Mouse (Mus musculus) stomach, postnatal 0 days (tissue): ENCODE results near the gene Ccdc105.

Experiments used
- CTCF ChIP-seq: IDR thresholded peaks from 2 replicates; pipeline ENCODE4 v1.5.1; 2016; ENCODE audit warnings: antibody characterized with exemption, low read depth, mild to moderate bottlenecking, moderate library complexity
- EP300 ChIP-seq: optimal IDR thresholded peaks from 2 replicates; pipeline ENCODE3; 2016; ENCODE audit warnings: antibody characterized with exemption

DNA sequence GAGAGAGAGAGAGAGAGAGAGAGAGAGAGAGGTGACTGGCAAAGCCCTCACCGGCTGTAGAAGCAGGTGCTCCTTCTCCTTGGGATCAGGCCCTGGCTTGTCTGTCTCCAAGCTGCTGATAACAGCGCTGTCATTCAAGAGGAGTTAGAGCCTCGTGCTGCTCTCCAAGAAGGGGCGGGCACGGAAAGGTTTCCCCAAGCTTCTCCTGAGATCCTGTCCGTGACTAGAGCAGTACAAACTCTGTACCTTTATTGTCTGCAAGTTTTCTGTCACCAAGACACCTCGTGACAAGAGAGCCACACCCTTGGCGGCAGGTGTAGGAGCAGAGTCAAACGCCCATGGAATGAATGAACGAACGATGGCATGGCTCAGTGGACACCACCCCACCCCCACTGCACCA lies 34.8 kb downstream of the Ccdc105 start, which contains the start of gene Casp14:
- no peak for TF ChIP-seq CTCF
- no peak for TF ChIP-seq EP300
